Mouse (Mus musculus): ENCODE results near the gene Kcnb1. TPM values are rescaled to one million over a fixed set of nuclear protein-coding genes. Genes with fewer than 3 reads are reported as not detected.

The Kcnb1 gene
- polyA plus RNA-seq, 1 experiment from 2014 or later, result 0.65 TPM

DNA sequence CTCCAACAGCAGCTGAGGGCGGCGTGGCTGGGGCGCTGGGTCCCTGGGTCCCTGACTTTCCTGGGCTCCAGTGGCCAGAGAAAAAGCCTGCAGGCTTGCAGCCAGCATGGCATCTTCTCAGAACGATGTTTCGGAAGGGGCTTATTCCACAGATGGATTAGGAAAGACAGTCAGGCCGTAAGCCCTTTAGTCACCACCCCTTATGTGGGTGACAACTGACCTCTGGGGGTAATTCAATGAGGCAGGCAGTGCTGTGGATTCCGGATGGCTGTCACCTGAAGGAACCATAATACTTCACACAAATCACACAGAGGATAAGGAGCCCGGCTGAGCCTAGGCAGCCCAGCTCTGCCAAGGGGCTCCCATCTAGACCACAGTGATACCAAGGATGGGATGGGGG lies 8.9 kb downstream of the Kcnb1 start:
- no peaks in the 10 kb centered on the region for H3K36me3 ChIP-seq (ENCODE audit: control insufficient read depth, insufficient read depth, low read length)
- H3K4me2 ChIP-seq (ENCODE audit: low read depth, low read length), result no peak overlapping the region
- no peaks in the 10 kb centered on the region; the same call in 1 of the 2 replicates for H3K27me3 ChIP-seq (ENCODE audit: control insufficient read depth, insufficient read depth, low read depth, low read length)
- no peak overlapping the region for H3K27ac ChIP-seq (ENCODE audit: low read length)
- H3K9me3 ChIP-seq (ENCODE audit: control insufficient read depth, low read length), result no peaks in the 10 kb centered on the region
- WGBS, result 71% methylated on average over 8 of the region's 8 CpGs
- H3K9ac ChIP-seq (ENCODE audit: low read length), result no peak overlapping the region
- ATAC-seq (ENCODE audit: low read depth), result no peak
- H3K4me3 ChIP-seq (ENCODE audit: low read length), result no peak overlapping the region
- H3K4me1 ChIP-seq (replicated peaks; ENCODE audit: control insufficient read depth, insufficient read depth, low read length), result no peaks in the 10 kb centered on the region

DNA sequence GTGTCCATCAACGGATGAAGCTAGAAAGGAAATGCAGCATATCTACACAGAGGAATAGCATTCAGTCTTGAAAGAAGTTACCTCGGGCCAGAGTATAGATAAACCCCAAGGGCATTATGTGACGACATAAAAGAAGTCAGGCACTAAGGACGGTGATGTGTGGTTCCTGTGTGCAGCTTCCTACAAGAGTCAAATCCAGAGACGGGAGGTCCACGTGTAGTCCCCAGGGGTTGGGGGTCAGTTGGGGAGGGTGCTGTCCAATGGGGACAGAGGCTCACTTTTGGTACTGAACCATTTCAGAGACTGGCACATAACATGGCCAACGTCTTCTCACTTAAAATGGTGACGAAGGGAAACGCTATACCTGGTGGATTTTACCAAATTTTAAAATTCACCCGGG lies 10.7 kb downstream of the Kcnb1 start:
- no peaks in the 10 kb centered on the region for H3K9me3 ChIP-seq (ENCODE audit: control insufficient read depth, low read length)
- H3K36me3 ChIP-seq (ENCODE audit: control insufficient read depth, insufficient read depth, low read length), result no peaks in the 10 kb centered on the region
- no peak overlapping the region for H3K4me3 ChIP-seq (ENCODE audit: low read length)
- no peak overlapping the region for H3K4me2 ChIP-seq (ENCODE audit: low read depth, low read length)
- H3K9ac ChIP-seq (ENCODE audit: low read length), result no peak overlapping the region
- no peak overlapping the region for H3K27ac ChIP-seq (ENCODE audit: low read length)
- no peaks in the 10 kb centered on the region for H3K27me3 ChIP-seq (ENCODE audit: control insufficient read depth, insufficient read depth, low read depth, low read length)
- H3K4me1 ChIP-seq (replicated peaks; ENCODE audit: control insufficient read depth, insufficient read depth, low read length), result no peaks in the 10 kb centered on the region
- 79% methylated on average over 10 of the region's 10 CpGs for WGBS
- ATAC-seq (ENCODE audit: low read depth), result no peak

- ATAC-seq (ENCODE audit: low read depth), result no peak
- WGBS, result 51% methylated on average over 10 of the region's 10 CpGs
- no peaks in the 10 kb centered on the region for H3K4me1 ChIP-seq (replicated peaks; ENCODE audit: control insufficient read depth, insufficient read depth, low read length)
Observed at GRCm38 (mm10) chr2:167177231-167177641, 12.7 kb downstream of the Kcnb1 start.

GRCm38 (mm10) chr2:167175284-167175683 lies 14.7 kb downstream of the Kcnb1 start:
- H3K27ac ChIP-seq (ENCODE audit: low read length), result no peak overlapping the region

More at GRCm38 (mm10) chr2:167177231-167177641, 12.7 kb downstream of the Kcnb1 start:
- Histone ChIP-seq H3K9me3 (ENCODE audit: control insufficient read depth, low read length) (no peaks in the 10 kb centered on the region), H3K4me2 (ENCODE audit: low read depth, low read length) (no peak overlapping the region), H3K9ac (ENCODE audit: low read length) (no peak overlapping the region), H3K36me3 (ENCODE audit: control insufficient read depth, insufficient read depth, low read length) (no peaks in the 10 kb centered on the region), H3K27me3 (ENCODE audit: control insufficient read depth, insufficient read depth, low read depth, low read length) (no peaks in the 10 kb centered on the region), H3K27ac (ENCODE audit: low read length) (no peak overlapping the region), H3K4me3 (ENCODE audit: low read length) (no peak overlapping the region)

DNA sequence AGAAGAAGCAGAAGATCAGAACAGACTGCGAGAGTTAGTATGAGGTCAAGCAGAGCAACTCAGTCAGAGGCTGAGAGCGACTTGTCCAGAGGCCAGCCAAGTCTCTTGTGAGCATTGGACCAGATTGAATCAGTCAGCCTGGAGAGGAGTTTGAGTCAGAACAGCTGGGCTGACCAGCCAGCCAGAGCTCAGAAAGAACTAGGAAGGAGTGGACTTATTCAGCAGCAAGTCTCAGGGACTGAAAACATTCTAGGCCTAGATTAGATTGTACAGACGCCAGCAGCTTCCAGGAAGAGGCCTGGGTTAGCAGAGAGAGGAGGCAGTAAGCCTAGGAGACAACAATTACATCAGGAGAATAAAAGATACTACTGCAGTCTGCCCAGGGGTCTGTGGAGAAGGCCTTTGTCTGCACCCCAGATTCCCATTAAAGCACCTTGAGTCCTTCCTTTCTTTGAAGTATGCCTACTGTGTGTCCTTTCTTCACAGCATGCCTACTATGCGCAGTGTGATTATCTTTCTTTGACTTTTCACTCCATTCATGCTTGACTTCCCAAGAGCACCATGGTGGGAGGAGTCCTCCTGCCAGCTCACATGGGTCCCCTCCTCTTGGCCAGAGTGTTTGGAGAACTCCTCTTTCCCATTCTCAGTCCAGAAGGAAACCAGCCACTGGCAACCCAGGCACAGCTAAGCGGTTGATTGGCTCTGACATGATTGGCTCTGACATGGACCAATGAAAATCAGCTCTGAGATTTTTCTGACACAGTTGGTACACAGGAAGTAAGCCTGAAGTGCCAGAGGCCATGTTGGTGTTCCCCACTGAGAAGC lies 16.7 kb downstream of the Kcnb1 start:
- H3K27me3 ChIP-seq (ENCODE audit: control insufficient read depth, insufficient read depth, low read depth, low read length), result no peaks in the 10 kb centered on the region
- H3K4me3 ChIP-seq (ENCODE audit: low read length), result no peak overlapping the region
- no peak overlapping the region for H3K4me2 ChIP-seq (ENCODE audit: low read depth, low read length)
- H3K36me3 ChIP-seq (ENCODE audit: control insufficient read depth, insufficient read depth, low read length), result no peaks in the 10 kb centered on the region
- WGBS, result 69% methylated on average over 5 of the region's 5 CpGs
- no peaks in the 10 kb centered on the region for H3K4me1 ChIP-seq (replicated peaks; ENCODE audit: control insufficient read depth, insufficient read depth, low read length)
- peak; percentile 84 for ATAC-seq (ENCODE audit: low read depth)
- peak overlapping the region; percentile 31; the same call in 1 of the 2 replicates for H3K27ac ChIP-seq (ENCODE audit: low read length)
- no peak overlapping the region for H3K9ac ChIP-seq (ENCODE audit: low read length)
- H3K9me3 ChIP-seq (ENCODE audit: control insufficient read depth, low read length), result no peaks in the 10 kb centered on the region

More at GRCm38 (mm10) chr2:167175284-167175683, 14.7 kb downstream of the Kcnb1 start:
- no peaks in the 10 kb centered on the region for H3K4me1 ChIP-seq (replicated peaks; ENCODE audit: control insufficient read depth, insufficient read depth, low read length)
- H3K4me2 ChIP-seq (ENCODE audit: low read depth, low read length), result no peak overlapping the region
- WGBS, result 84% methylated on average over 6 of the region's 6 CpGs
- H3K4me3 ChIP-seq (ENCODE audit: low read length), result no peak overlapping the region
- no peak overlapping the region for H3K9ac ChIP-seq (ENCODE audit: low read length)
- no peaks in the 10 kb centered on the region for H3K27me3 ChIP-seq (ENCODE audit: control insufficient read depth, insufficient read depth, low read depth, low read length)
- no peaks in the 10 kb centered on the region for H3K9me3 ChIP-seq (ENCODE audit: control insufficient read depth, low read length)
- H3K36me3 ChIP-seq (ENCODE audit: control insufficient read depth, insufficient read depth, low read length), result no peaks in the 10 kb centered on the region
- no peak for ATAC-seq (ENCODE audit: low read depth)

GRCm38 (mm10) chr2:167167515-167168212 lies 22.3 kb downstream of the Kcnb1 start:
- 28% methylated on average over 11 of the region's 11 CpGs for WGBS
- peak; percentile 75 for ATAC-seq (ENCODE audit: low read depth)
- H3K36me3 ChIP-seq (ENCODE audit: control insufficient read depth, insufficient read depth, low read length), result no peaks in the 10 kb centered on the region
- no peaks in the 10 kb centered on the region for H3K27me3 ChIP-seq (ENCODE audit: control insufficient read depth, insufficient read depth, low read depth, low read length)
- no peak overlapping the region for H3K27ac ChIP-seq (ENCODE audit: low read length)
- H3K9me3 ChIP-seq (ENCODE audit: control insufficient read depth, low read length), result no peaks in the 10 kb centered on the region
- H3K9ac ChIP-seq (ENCODE audit: low read length), result no peak overlapping the region
- no peak overlapping the region for H3K4me2 ChIP-seq (ENCODE audit: low read depth, low read length)
- no peak overlapping the region for H3K4me3 ChIP-seq (ENCODE audit: low read length)
- H3K4me1 ChIP-seq (replicated peaks; ENCODE audit: control insufficient read depth, insufficient read depth, low read length), result peaks cover 8% of the 10 kb centered on the region

DNA sequence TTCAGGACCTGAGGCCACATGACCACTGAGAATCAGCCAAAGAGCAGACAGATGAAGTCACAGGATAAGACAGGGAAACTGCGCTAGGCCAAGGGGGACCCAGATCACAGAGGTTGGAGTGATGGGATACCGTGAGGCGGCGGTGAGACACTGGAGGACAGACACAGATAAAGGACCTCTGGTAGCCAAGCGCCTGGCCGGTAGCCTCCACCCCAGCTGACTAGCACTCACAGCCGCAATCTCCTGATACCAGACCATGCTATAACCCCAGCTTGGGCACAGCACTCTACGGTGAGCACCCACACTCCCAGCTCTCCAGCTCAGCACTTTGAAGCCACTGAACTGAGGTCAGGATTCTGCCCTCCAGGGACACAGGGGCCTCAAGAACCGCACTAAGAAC lies 26.4 kb downstream of the Kcnb1 start:
- 53% methylated on average over 9 of the region's 9 CpGs for WGBS
- no peaks in the 10 kb centered on the region for H3K36me3 ChIP-seq (ENCODE audit: control insufficient read depth, insufficient read depth, low read length)
- H3K9me3 ChIP-seq (ENCODE audit: control insufficient read depth, low read length), result no peaks in the 10 kb centered on the region
- no peaks in the 10 kb centered on the region for H3K27me3 ChIP-seq (ENCODE audit: control insufficient read depth, insufficient read depth, low read depth, low read length)
- H3K4me1 ChIP-seq (replicated peaks; ENCODE audit: control insufficient read depth, insufficient read depth, low read length), result peaks cover 12% of the 10 kb centered on the region
- H3K4me2 ChIP-seq (ENCODE audit: low read depth, low read length), result no peak overlapping the region
- ATAC-seq (ENCODE audit: low read depth), result no peak
- no peak overlapping the region for H3K4me3 ChIP-seq (ENCODE audit: low read length)
- no peak overlapping the region for H3K27ac ChIP-seq (ENCODE audit: low read length)
- no peak overlapping the region for H3K9ac ChIP-seq (ENCODE audit: low read length)

DNA sequence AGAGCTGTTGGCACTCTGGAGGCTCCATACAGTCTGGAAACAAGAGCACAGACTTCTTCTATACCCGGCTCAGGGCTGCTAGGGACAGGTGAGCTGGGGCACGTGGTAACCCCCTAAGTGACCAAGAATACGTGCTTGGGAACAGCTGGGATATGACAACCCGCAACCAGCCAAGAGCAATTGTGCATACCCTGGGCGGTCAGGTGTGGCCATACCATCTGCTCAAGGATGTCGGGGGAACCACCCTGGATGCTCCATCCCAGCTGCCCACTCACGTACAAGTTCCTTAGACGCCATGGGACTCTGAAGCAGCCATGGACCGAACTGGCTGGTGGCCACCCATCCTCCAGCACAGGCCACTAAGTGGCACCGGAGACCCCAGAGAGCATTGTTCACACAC lies 26.8 kb downstream of the Kcnb1 start:
- WGBS, result 86% methylated on average over 10 of the region's 10 CpGs
- Histone ChIP-seq H3K4me2 (ENCODE audit: low read depth, low read length) (no peak overlapping the region), H3K36me3 (ENCODE audit: control insufficient read depth, insufficient read depth, low read length) (no peaks in the 10 kb centered on the region), H3K4me1 (replicated peaks; ENCODE audit: control insufficient read depth, insufficient read depth, low read length) (peaks cover 12% of the 10 kb centered on the region), H3K27me3 (ENCODE audit: control insufficient read depth, insufficient read depth, low read depth, low read length) (no peaks in the 10 kb centered on the region), H3K4me3 (ENCODE audit: low read length) (no peak overlapping the region), H3K27ac (ENCODE audit: low read length) (no peak overlapping the region), H3K9me3 (ENCODE audit: control insufficient read depth, low read length) (no peaks in the 10 kb centered on the region), H3K9ac (ENCODE audit: low read length) (no peak overlapping the region)
- no peak for ATAC-seq (ENCODE audit: low read depth)

DNA sequence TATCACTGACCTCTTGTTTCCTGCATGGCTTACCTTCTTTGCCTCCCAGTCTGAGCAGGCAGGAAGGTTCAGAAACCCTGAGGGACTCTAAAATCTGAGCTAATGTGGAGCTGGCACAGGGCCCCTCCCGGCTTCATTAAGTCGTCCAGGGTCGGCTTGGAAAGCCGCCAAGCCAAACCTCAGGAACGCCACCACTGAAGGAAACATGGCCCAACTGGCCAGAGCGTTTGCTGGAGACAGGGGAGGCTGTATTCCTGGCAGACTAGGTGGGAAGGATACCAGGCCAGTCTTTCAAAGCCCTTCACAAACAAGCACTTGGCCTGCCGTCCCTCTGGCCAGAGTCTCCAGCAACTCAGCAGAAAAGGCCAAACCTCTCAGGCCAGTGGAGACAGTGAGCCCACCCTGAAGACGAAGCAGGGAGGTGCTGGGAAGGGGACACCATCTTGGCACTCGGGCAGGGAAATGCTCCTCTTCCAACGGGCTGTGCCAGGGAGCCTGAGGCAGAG lies 27.4 kb downstream of the Kcnb1 start:
- H3K4me3 ChIP-seq (ENCODE audit: low read length), result no peak overlapping the region
- H3K36me3 ChIP-seq (ENCODE audit: control insufficient read depth, insufficient read depth, low read length), result no peaks in the 10 kb centered on the region
- ATAC-seq (ENCODE audit: low read depth), result peak; percentile 66
- 25% methylated on average over 10 of the region's 10 CpGs for WGBS
- peak overlapping the region; percentile 2; the same call in 1 of the 2 replicates for H3K27ac ChIP-seq (ENCODE audit: low read length)
- no peaks in the 10 kb centered on the region for H3K9me3 ChIP-seq (ENCODE audit: control insufficient read depth, low read length)
- no peak overlapping the region for H3K4me2 ChIP-seq (ENCODE audit: low read depth, low read length)
- H3K27me3 ChIP-seq (ENCODE audit: control insufficient read depth, insufficient read depth, low read depth, low read length), result no peaks in the 10 kb centered on the region
- peaks cover 6% of the 10 kb centered on the region for H3K4me1 ChIP-seq (replicated peaks; ENCODE audit: control insufficient read depth, insufficient read depth, low read length)
- no peak overlapping the region for H3K9ac ChIP-seq (ENCODE audit: low read length)
